Mouse (Mus musculus) lung, adult 2 months (tissue): Measurements from ENCODE around the gene Foxa2.

ENCODE experiments used
- CTCF ChIP-seq: fragments of 200-500 bp; IDR thresholded peaks from 2 replicates; pipeline ENCODE4 v1.5.1; 2011; ENCODE audit warnings: mild to moderate bottlenecking, low read length, control low read depth; ENCODE audit not compliant: insufficient read depth
- POLR2A ChIP-seq: fragments of 200-500 bp; IDR thresholded peaks from 2 replicates; pipeline ENCODE4 v1.6.1; 2011; ENCODE audit warnings: low read depth, mild to moderate bottlenecking, control low read depth, low read length, borderline replicate concordance; ENCODE audit errors: extremely low read depth

GRCm38 (mm10) chr2:148082283-148082682 is 35.5 kb upstream of the Foxa2 start:
- peak; percentile 88 for TF ChIP-seq CTCF
- TF ChIP-seq POLR2A, result no peak
